Mouse (Mus musculus) cerebellum, postnatal 25 days (tissue): ENCODE measurements at regions not wholly inside any gene's neighbourhood (a gene's known extent, or its start where the extent isn't known, plus 50 kb on each side); places are given as distances from the start of the nearest gene placed in this dataset.

Experiments
- DNase-seq, 2 experiments: peaks; one replicate each; pipeline ENCODE4 v3.0.0; 2021; ENCODE audit warnings: mixed read lengths in 2 of 2

- no peak for DNase-seq
These were observed 133.5 kb upstream of the Tut7 start for GRCm38 (mm10) chr13:59956441-59956840.

- no peak for DNase-seq
These were observed 129.9 kb upstream of the Tut7 start for GRCm38 (mm10) chr13:59952809-59953208.

- DNase-seq: no peak
These were observed 129.2 kb upstream of the Tut7 start for GRCm38 (mm10) chr13:59952116-59952515.

- DNase-seq: no peak
These were observed 127.3 kb upstream of the Tut7 start for GRCm38 (mm10) chr13:59950281-59950680.

- no peak for DNase-seq
These were observed 126.5 kb upstream of the Tut7 start for GRCm38 (mm10) chr13:59949471-59949870.

- no peak for DNase-seq
These were observed 125.7 kb upstream of the Tut7 start for GRCm38 (mm10) chr13:59948496-59949138.

- no peak for DNase-seq
These were observed 124.5 kb upstream of the Tut7 start for GRCm38 (mm10) chr13:59947461-59947860.

GRCm38 (mm10) chr13:59946509-59946908 is 123.6 kb upstream of the Tut7 start:
- no peak for DNase-seq

- DNase-seq: no peak
These were observed 122.7 kb upstream of the Tut7 start for GRCm38 (mm10) chr13:59945631-59946030.

GRCm38 (mm10) chr13:59943602-59944140 is 120.7 kb upstream of the Tut7 start:
- no peak for DNase-seq

GRCm38 (mm10) chr13:59943020-59943419 is 120.1 kb upstream of the Tut7 start:
- no peak for DNase-seq

- no peak for DNase-seq
These were observed 118.6 kb upstream of the Tut7 start for GRCm38 (mm10) chr13:59941519-59941918.

- DNase-seq: no peak
These were observed 117.7 kb upstream of the Tut7 start for GRCm38 (mm10) chr13:59940414-59941205.

- DNase-seq: no peak
These were observed 116.9 kb upstream of the Tut7 start for GRCm38 (mm10) chr13:59939886-59940285.

GRCm38 (mm10) chr13:59937147-59937546 is 114.2 kb upstream of the Tut7 start:
- DNase-seq: no peak

- no peak for DNase-seq
These were observed 111.6 kb upstream of the Tut7 start for GRCm38 (mm10) chr13:59934556-59934955.

GRCm38 (mm10) chr13:59934093-59934492 is 111.1 kb upstream of the Tut7 start:
- no peak for DNase-seq

- peak; percentile 13 to 38 for DNase-seq
These were observed 104.6 kb upstream of the Tut7 start for GRCm38 (mm10) chr13:59927379-59928111.

GRCm38 (mm10) chr13:59925845-59926481 is 103.0 kb upstream of the Tut7 start:
- DNase-seq: peak in 1 of 2 experiments; percentile 15

GRCm38 (mm10) chr13:59917185-59917584 is 94.2 kb upstream of the Tut7 start:
- DNase-seq: no peak

GRCm38 (mm10) chr13:59916166-59917044 is 93.5 kb upstream of the Tut7 start:
- DNase-seq: no peak

GRCm38 (mm10) chr13:59915734-59916133 is 92.8 kb upstream of the Tut7 start:
- DNase-seq: no peak
